Mouse (Mus musculus): Measurements from ENCODE around the gene Pithd1.
"Not testable (repeated sequence)": the region's sequence is repeated elsewhere in the genome, so short reads cannot be mapped to it uniquely, and the experiment has no call there.

The Pithd1 gene

GRCm38 (mm10) chr4:135960717-135961116 lies 26.3 kb downstream of the Pithd1 start:
- peak; percentile 80 for DNase-seq

- DNase-seq, result no peak
These were observed 28.7 kb downstream of the Pithd1 start for GRCm38 (mm10) chr4:135958354-135958753.

- DNase-seq, result no peak
These were observed 31.2 kb downstream of the Pithd1 start for GRCm38 (mm10) chr4:135955886-135956285.

- DNase-seq, result peak; percentile 83
These were observed 32.8 kb downstream of the Pithd1 start for GRCm38 (mm10) chr4:135954241-135954640.

GRCm38 (mm10) chr4:135953179-135953578 lies 33.9 kb downstream of the Pithd1 start:
- no peak for DNase-seq

- no peak for DNase-seq
These were observed 35.6 kb downstream of the Pithd1 start for GRCm38 (mm10) chr4:135951505-135951904.

- DNase-seq, result no peak
These were observed 36.7 kb downstream of the Pithd1 start for GRCm38 (mm10) chr4:135950365-135950764.

GRCm38 (mm10) chr4:135949911-135950310 lies 37.2 kb downstream of the Pithd1 start:
- DNase-seq, result no peak

- no peak for DNase-seq
These were observed 37.6 kb downstream of the Pithd1 start for GRCm38 (mm10) chr4:135949475-135949874.

GRCm38 (mm10) chr4:135948142-135948541 lies 38.9 kb downstream of the Pithd1 start:
- no peak for DNase-seq

GRCm38 (mm10) chr4:135946659-135947301 lies 40.3 kb downstream of the Pithd1 start:
- no peak for DNase-seq

GRCm38 (mm10) chr4:135946278-135946658 lies 40.8 kb downstream of the Pithd1 start, which contains the start of gene Hmgcl:
TSS of gene Hmgcl (plus strand) at chr4:135946448.
- peak; percentile 91 for DNase-seq

GRCm38 (mm10) chr4:135945706-135946105 lies 41.4 kb downstream of the Pithd1 start:
- DNase-seq, result no peak

- DNase-seq, result no peak
These were observed 43.7 kb downstream of the Pithd1 start for GRCm38 (mm10) chr4:135943389-135943788.

GRCm38 (mm10) chr4:135942193-135942592 lies 44.9 kb downstream of the Pithd1 start:
- no peak for DNase-seq

GRCm38 (mm10) chr4:135941026-135941425 lies 46.0 kb downstream of the Pithd1 start:
- not testable (repeated sequence) for DNase-seq

GRCm38 (mm10) chr4:135938858-135939257 lies 48.2 kb downstream of the Pithd1 start:
- DNase-seq, result no peak

GRCm38 (mm10) chr4:135935502-135935901 lies 51.6 kb downstream of the Pithd1 start:
- DNase-seq, result no peak

GRCm38 (mm10) chr4:135934708-135935500 lies 52.2 kb downstream of the Pithd1 start:
- no peak for DNase-seq

- no peak for DNase-seq
These were observed 55.2 kb downstream of the Pithd1 start for GRCm38 (mm10) chr4:135931832-135932231.

GRCm38 (mm10) chr4:135930239-135930638 lies 56.8 kb downstream of the Pithd1 start:
- DNase-seq, result no peak

GRCm38 (mm10) chr4:135929828-135930227 lies 57.2 kb downstream of the Pithd1 start:
- no peak for DNase-seq

GRCm38 (mm10) chr4:135929405-135929804 lies 57.7 kb downstream of the Pithd1 start:
- no peak for DNase-seq

- no peak for DNase-seq
These were observed 58.7 kb downstream of the Pithd1 start for GRCm38 (mm10) chr4:135928376-135928775.

All from right cerebral cortex, postnatal 4 days (tissue).